Mouse (Mus musculus) CH12.LX (cell line): ENCODE results near the gene Caap1. TPM values are rescaled to one million over a fixed set of nuclear protein-coding genes. Genes with fewer than 3 reads are reported as not detected.

Experiments
- DNase-seq: peaks from one replicate; pipeline ENCODE4 v3.0.0-alpha.2; 2013; ENCODE audit errors: extremely low read depth
- H3K27ac ChIP-seq: 2 replicates; pipeline ENCODE4 v1.5.1; 2012; ENCODE audit warnings: low read depth, mild to moderate bottlenecking, control low read depth, moderate library complexity; ENCODE audit not compliant: insufficient read depth
- H3K27me3 ChIP-seq: replicated peaks from 2 replicates; pipeline ENCODE3; 2012; ENCODE audit warnings: inconsistent platforms
- H3K36me3 ChIP-seq, 2 experiments: replicated peaks in 1 of 2; 2 replicates each; pipeline versions ENCODE3 to v1.6.1; 2012; ENCODE audit warnings: inconsistent platforms in 1 of 2, low read length in 1 of 2, mild to moderate bottlenecking in 1 of 2, mixed read lengths in 1 of 2, moderate library complexity in 1 of 2; ENCODE audit not compliant: control insufficient read depth in 1 of 2, insufficient read depth in 1 of 2
- H3K4me1 ChIP-seq, 2 experiments: 2 replicates each; pipeline ENCODE4 v1.6.1; 2012; ENCODE audit warnings: inconsistent platforms in 1 of 2, moderate library complexity in 1 of 2; ENCODE audit not compliant: insufficient read depth in 2 of 2, control insufficient read depth in 1 of 2
- H3K4me2 ChIP-seq: 2 replicates; pipeline ENCODE4 v1.6.1; 2012; ENCODE audit warnings: low read depth, mild to moderate bottlenecking, control low read depth; ENCODE audit not compliant: poor library complexity, insufficient read depth, severe bottlenecking
- H3K4me3 ChIP-seq, 3 experiments: fragments of 150-350 bp in 1 of 3; sonication (generic) in 1 of 3; replicated peaks in 1 of 3; 2 replicates each; pipeline versions ENCODE3 to v1.5.1; 2011 to 2012; ENCODE audit warnings: low read depth in 2 of 3, low read length in 2 of 3, mild to moderate bottlenecking in 2 of 3, moderate library complexity in 2 of 3, control low read depth in 1 of 3, improper control_type of control experiment in 1 of 3, inconsistent platforms in 1 of 3, mixed read lengths in 1 of 3; ENCODE audit not compliant: poor library complexity in 1 of 3
- H3K79me2 ChIP-seq: replicated peaks from 2 replicates; pipeline ENCODE4 v1.6.1; 2012; ENCODE audit warnings: mild to moderate bottlenecking, moderate library complexity; ENCODE audit not compliant: control insufficient read depth, poor library complexity, insufficient read depth, severe bottlenecking; ENCODE audit errors: extremely low read depth
- H3K9ac ChIP-seq: 2 replicates; pipeline ENCODE4 v1.6.1; 2012; ENCODE audit warnings: low read depth, mild to moderate bottlenecking, control low read depth, moderate library complexity; ENCODE audit not compliant: insufficient read depth
- H3K9me3 ChIP-seq: replicated peaks from 2 replicates; pipeline ENCODE3; 2012; ENCODE audit warnings: low read length, inconsistent platforms, mixed read lengths
- CHD1 ChIP-seq: IDR thresholded peaks from 2 replicates; pipeline ENCODE4 v1.6.1; 2012; ENCODE audit warnings: low read depth, low read length, improper control_type of control experiment, inconsistent platforms
- E2F4 ChIP-seq: IDR thresholded peaks from 2 replicates; pipeline ENCODE4 v1.6.1; 2011; ENCODE audit warnings: low read depth, low read length, improper control_type of control experiment; ENCODE audit not compliant: insufficient replicate concordance
- ELF1 ChIP-seq: IDR thresholded peaks from 2 replicates; pipeline ENCODE4 v1.6.1; 2014; ENCODE audit warnings: low read depth, mild to moderate bottlenecking, inconsistent platforms, low read length, improper control_type of control experiment
- EP300 ChIP-seq: IDR thresholded peaks from 2 replicates; pipeline ENCODE4 v1.6.1; 2011; ENCODE audit warnings: low read length, improper control_type of control experiment
- HCFC1 ChIP-seq: IDR thresholded peaks from 2 replicates; pipeline ENCODE4 v1.6.1; 2012; ENCODE audit warnings: low read depth, mild to moderate bottlenecking, inconsistent platforms, low read length, improper control_type of control experiment
- JUN ChIP-seq: IDR thresholded peaks from 2 replicates; pipeline ENCODE4 v1.6.1; 2011; ENCODE audit warnings: low read depth, mild to moderate bottlenecking, low read length, improper control_type of control experiment, moderate library complexity; ENCODE audit not compliant: insufficient read depth
- JUND ChIP-seq: conservative IDR thresholded peaks from 2 replicates; pipeline ENCODE4 v1.6.1; 2011; ENCODE audit warnings: low read depth, low read length, improper control_type of control experiment
- KAT2A ChIP-seq: IDR thresholded peaks from 2 replicates; pipeline ENCODE4 v1.6.1; 2012; ENCODE audit warnings: low read length, improper control_type of control experiment, inconsistent platforms; ENCODE audit not compliant: insufficient replicate concordance
- MEF2A ChIP-seq: IDR thresholded peaks from 2 replicates; pipeline ENCODE4 v1.6.1; 2014; ENCODE audit warnings: low read depth, mild to moderate bottlenecking, inconsistent platforms, low read length, improper control_type of control experiment, borderline replicate concordance
- NRF1 ChIP-seq: IDR thresholded peaks from 2 replicates; pipeline ENCODE4 v1.6.1; 2014; ENCODE audit warnings: low read depth, mild to moderate bottlenecking, inconsistent platforms, low read length, improper control_type of control experiment, moderate library complexity
- PAX5 ChIP-seq: IDR thresholded peaks from 2 replicates; pipeline ENCODE4 v1.6.1; 2012; ENCODE audit warnings: low read length, inconsistent platforms, mixed read lengths
- POLR2A ChIP-seq: IDR thresholded peaks from 2 replicates; pipeline ENCODE4 v1.6.1; 2011; ENCODE audit warnings: low read depth, mild to moderate bottlenecking, improper control_type of control experiment, low read length
- RAD21 ChIP-seq: IDR thresholded peaks from 2 replicates; pipeline ENCODE4 v1.6.1; 2011; ENCODE audit warnings: low read depth, mild to moderate bottlenecking, low read length, improper control_type of control experiment, moderate library complexity
- RCOR1 ChIP-seq: conservative IDR thresholded peaks from 2 replicates; pipeline ENCODE4 v1.6.1; 2012; ENCODE audit warnings: low read depth, mild to moderate bottlenecking, inconsistent platforms, low read length, improper control_type of control experiment
- TBP ChIP-seq: conservative IDR thresholded peaks from 2 replicates; pipeline ENCODE4 v1.6.1; 2011; ENCODE audit warnings: low read depth, low read length, improper control_type of control experiment
- USF1 ChIP-seq: IDR thresholded peaks from 2 replicates; pipeline ENCODE4 v1.6.1; 2014; ENCODE audit warnings: low read depth, mild to moderate bottlenecking, inconsistent platforms, low read length, improper control_type of control experiment
- ZKSCAN1 ChIP-seq: IDR thresholded peaks from 2 replicates; pipeline ENCODE4 v1.6.1; 2012; ENCODE audit warnings: low read depth, inconsistent platforms, low read length, improper control_type of control experiment, borderline replicate concordance
- ZNF384 ChIP-seq: IDR thresholded peaks from 2 replicates; pipeline ENCODE4 v1.6.1; 2012; ENCODE audit warnings: low read depth, low read length, improper control_type of control experiment, inconsistent platforms
- dilution Hi-C: fragments of 300-500 bp; cut with MboI; formaldehyde crosslinking; loops from 2 replicates; pipeline ENCODE4 v1.14.3; 2020; ENCODE audit warnings: low sequenced_read_pairs; ENCODE audit not compliant: extremely low pct_unique_long_range_greater_than_20kb, extremely low pct_ligation_motif_present
- in situ Hi-C: fragments of 300-500 bp; cut with MboI; formaldehyde crosslinking; loops from 3 replicates; pipeline ENCODE4 v1.14.3; 2019; ENCODE audit warnings: low sequenced_read_pairs, low pct_ligation_motif_present, low pct_unique_long_range_greater_than_20kb, mixed read lengths
- polyA plus RNA-seq: library from polyadenylated mRNA; unstranded; fragments of >175 nt; gene quantifications from 2 replicates; pipeline ENCODE4 v1.2.1, GENCODE M21; 2012; ENCODE audit warnings: low read depth; ENCODE audit not compliant: insufficient read length
- total RNA-seq, 2 experiments: library from RNA; depleted of rRNA; stranded (reverse); fragments of 300-350 nt in 1 of 2; fragments of >200 nt in 1 of 2; gene quantifications; 2 replicates each; pipeline ENCODE4 v1.2.3; 2012 to 2014

The Caap1 gene
- total and polyA plus RNA-seq, 3 experiments = 10.2 to 34.1 (median 18.7) TPM

- H3K9ac ChIP-seq = no peak overlapping the region
- H3K9me3 ChIP-seq = no peaks in the 10 kb centered on the region
- TF ChIP-seq TBP = no peak
- TF ChIP-seq RAD21 = no peak
- no peak for TF ChIP-seq EP300
- TF ChIP-seq MEF2A = no peak
- no peak for TF ChIP-seq PAX5
- no peak for TF ChIP-seq ELF1
- TF ChIP-seq RCOR1 = no peak
- TF ChIP-seq NRF1 = no peak
- no peak for TF ChIP-seq JUN
- no peak for TF ChIP-seq JUND
- no peak for TF ChIP-seq E2F4
- TF ChIP-seq ZNF384 = no peak
- no peak for TF ChIP-seq USF1
- no peak for TF ChIP-seq POLR2A
- no peak for TF ChIP-seq ZKSCAN1
- no peak for TF ChIP-seq HCFC1
- TF ChIP-seq KAT2A = no peak
- H3K4me1 ChIP-seq = no peaks in the 10 kb centered on the region
- H3K79me2 ChIP-seq = no peaks in the 10 kb centered on the region
- no peak overlapping the region for H3K4me3 ChIP-seq
- no peak for DNase-seq
- H3K27ac ChIP-seq = no peak overlapping the region
- in situ Hi-C loops = no loop called here
- H3K27me3 ChIP-seq = no peaks in the 10 kb centered on the region
- dilution Hi-C loops = no loop called here
- H3K36me3 ChIP-seq = peaks cover 4 to 23% of the 10 kb centered on the region in 2 experiments
- no peak overlapping the region for H3K4me2 ChIP-seq
Observed at GRCm38 (mm10) chr4:94564297-94564696, 7.7 kb upstream of the Caap1 start.

- TF ChIP-seq CHD1 = no peak
- dilution Hi-C loops (no loop called here), in situ Hi-C loops (no loop called here)
- no peak overlapping the region for H3K27ac ChIP-seq
- H3K4me3 ChIP-seq = no peak overlapping the region
- DNase-seq = no peak
- H3K9ac ChIP-seq = no peak overlapping the region
- H3K9me3 ChIP-seq = no peaks in the 10 kb centered on the region
- H3K27me3 ChIP-seq = no peaks in the 10 kb centered on the region
- H3K79me2 ChIP-seq = no peaks in the 10 kb centered on the region
- no peaks in the 10 kb centered on the region for H3K4me1 ChIP-seq
- H3K4me2 ChIP-seq = no peak overlapping the region
- peaks cover 0 to 10% of the 10 kb centered on the region in 2 experiments for H3K36me3 ChIP-seq
Observed at GRCm38 (mm10) chr4:94561954-94562648, 5.5 kb upstream of the Caap1 start.
